Mouse (Mus musculus): ENCODE data around the gene Slc26a10. TPM values are rescaled to one million over a fixed set of nuclear protein-coding genes. Genes with fewer than 3 reads are reported as not detected.

The Slc26a10 gene
- polyA plus RNA-seq, 1 experiment from 2014 or later: 1.1 TPM

- H3K27ac ChIP-seq (ENCODE audit: low read length): no peak overlapping the region
- no peak overlapping the region for H3K4me2 ChIP-seq (ENCODE audit: low read depth, low read length)
- H3K9ac ChIP-seq (ENCODE audit: low read length): no peak overlapping the region
- 26% methylated on average over 1 of the region's 1 CpGs for WGBS
- H3K4me1 ChIP-seq (replicated peaks; ENCODE audit: control insufficient read depth, insufficient read depth, low read length): peaks cover 7% of the 10 kb centered on the region
- H3K4me3 ChIP-seq (ENCODE audit: low read length): no peak overlapping the region
- H3K36me3 ChIP-seq (ENCODE audit: control insufficient read depth, insufficient read depth, low read length): no peaks in the 10 kb centered on the region
- ATAC-seq (ENCODE audit: low read depth): no peak
- H3K9me3 ChIP-seq (ENCODE audit: control insufficient read depth, low read length): no peaks in the 10 kb centered on the region
- H3K27me3 ChIP-seq (ENCODE audit: control insufficient read depth, insufficient read depth, low read depth, low read length): no peaks in the 10 kb centered on the region
Measured at GRCm38 (mm10) chr10:127214422-127214803, 34.0 kb upstream of the Slc26a10 start.

- no peaks in the 10 kb centered on the region for H3K36me3 ChIP-seq (ENCODE audit: control insufficient read depth, insufficient read depth, low read length)
- no peak for ATAC-seq (ENCODE audit: low read depth)
- H3K9ac ChIP-seq (ENCODE audit: low read length): no peak overlapping the region
- no peak overlapping the region for H3K27ac ChIP-seq (ENCODE audit: low read length)
- no peak overlapping the region for H3K4me2 ChIP-seq (ENCODE audit: low read depth, low read length)
- H3K4me3 ChIP-seq (ENCODE audit: low read length): no peak overlapping the region
- peaks cover 7% of the 10 kb centered on the region for H3K4me1 ChIP-seq (replicated peaks; ENCODE audit: control insufficient read depth, insufficient read depth, low read length)
- H3K9me3 ChIP-seq (ENCODE audit: control insufficient read depth, low read length): no peaks in the 10 kb centered on the region
- H3K27me3 ChIP-seq (ENCODE audit: control insufficient read depth, insufficient read depth, low read depth, low read length): no peaks in the 10 kb centered on the region
- WGBS: 69% methylated on average over 13 of the region's 13 CpGs
Measured at GRCm38 (mm10) chr10:127213704-127214421, 33.4 kb upstream of the Slc26a10 start.

GRCm38 (mm10) chr10:127213272-127213671 is 32.8 kb upstream of the Slc26a10 start:
- no peaks in the 10 kb centered on the region for H3K9me3 ChIP-seq (ENCODE audit: control insufficient read depth, low read length)
- WGBS: 85% methylated on average over 8 of the region's 8 CpGs
- H3K4me3 ChIP-seq (ENCODE audit: low read length): no peak overlapping the region
- no peak overlapping the region for H3K9ac ChIP-seq (ENCODE audit: low read length)
- no peak overlapping the region for H3K4me2 ChIP-seq (ENCODE audit: low read depth, low read length)
- peaks cover 7% of the 10 kb centered on the region for H3K4me1 ChIP-seq (replicated peaks; ENCODE audit: control insufficient read depth, insufficient read depth, low read length)
- no peaks in the 10 kb centered on the region for H3K27me3 ChIP-seq (ENCODE audit: control insufficient read depth, insufficient read depth, low read depth, low read length)
- no peaks in the 10 kb centered on the region for H3K36me3 ChIP-seq (ENCODE audit: control insufficient read depth, insufficient read depth, low read length)
- H3K27ac ChIP-seq (ENCODE audit: low read length): no peak overlapping the region
- ATAC-seq (ENCODE audit: low read depth): no peak

- Histone ChIP-seq H3K4me1 (replicated peaks; ENCODE audit: control insufficient read depth, insufficient read depth, low read length) (peaks cover 7% of the 10 kb centered on the region), H3K4me3 (ENCODE audit: low read length) (peak within 1 kb of the TSS; percentile 73), H3K36me3 (ENCODE audit: control insufficient read depth, insufficient read depth, low read length) (peaks cover 4% of the 10 kb centered on the region; the same call in 1 of the 2 replicates), H3K9me3 (ENCODE audit: control insufficient read depth, low read length) (no peaks in the 10 kb centered on the region), H3K4me2 (ENCODE audit: low read depth, low read length) (peak within 1 kb of the TSS; percentile 69), H3K9ac (ENCODE audit: low read length) (peak within 1 kb of the TSS; percentile 80), H3K27me3 (ENCODE audit: control insufficient read depth, insufficient read depth, low read depth, low read length) (no peaks in the 10 kb centered on the region), H3K27ac (ENCODE audit: low read length) (no peak within 1 kb of the TSS; the same call in 1 of the 2 replicates)
- ATAC-seq (ENCODE audit: low read depth): peak; percentile 99
- WGBS: under 1% methylated on average over 46 of the region's 47 CpGs
Measured at GRCm38 (mm10) chr10:127211414-127211854, 31.0 kb upstream of the Slc26a10 start, which contains the start of gene Pip4k2c. Gene Pip4k2c (minus strand): TSS chr10:127211585.

- Histone ChIP-seq H3K27ac (ENCODE audit: low read length) (no peak overlapping the region; the same call in 1 of the 2 replicates), H3K36me3 (ENCODE audit: control insufficient read depth, insufficient read depth, low read length) (peaks cover 5% of the 10 kb centered on the region; the same call in 1 of the 2 replicates), H3K27me3 (ENCODE audit: control insufficient read depth, insufficient read depth, low read depth, low read length) (no peaks in the 10 kb centered on the region), H3K4me1 (replicated peaks; ENCODE audit: control insufficient read depth, insufficient read depth, low read length) (peaks cover 7% of the 10 kb centered on the region), H3K4me2 (ENCODE audit: low read depth, low read length) (peak overlapping the region; percentile 69), H3K9me3 (ENCODE audit: control insufficient read depth, low read length) (no peaks in the 10 kb centered on the region), H3K4me3 (ENCODE audit: low read length) (peak overlapping the region; percentile 73), H3K9ac (ENCODE audit: low read length) (peak overlapping the region; percentile 80)
- 1% methylated on average over 25 of the region's 25 CpGs for WGBS
- ATAC-seq (ENCODE audit: low read depth): peak; percentile 60
Measured at GRCm38 (mm10) chr10:127210961-127211405, 30.5 kb upstream of the Slc26a10 start.

- 80% methylated on average over 13 of the region's 13 CpGs for WGBS
- ATAC-seq (ENCODE audit: low read depth): no peak
Measured at GRCm38 (mm10) chr10:127209928-127210570, 29.6 kb upstream of the Slc26a10 start.

GRCm38 (mm10) chr10:127208921-127209320 is 28.5 kb upstream of the Slc26a10 start:
- ATAC-seq (ENCODE audit: low read depth): no peak
- Histone ChIP-seq H3K36me3 (ENCODE audit: control insufficient read depth, insufficient read depth, low read length) (peaks cover 11% of the 10 kb centered on the region), H3K9me3 (ENCODE audit: control insufficient read depth, low read length) (no peaks in the 10 kb centered on the region), H3K4me2 (ENCODE audit: low read depth, low read length) (no peak overlapping the region), H3K4me3 (ENCODE audit: low read length) (no peak overlapping the region), H3K27ac (ENCODE audit: low read length) (no peak overlapping the region), H3K4me1 (replicated peaks; ENCODE audit: control insufficient read depth, insufficient read depth, low read length) (peaks cover 13% of the 10 kb centered on the region), H3K9ac (ENCODE audit: low read length) (no peak overlapping the region), H3K27me3 (ENCODE audit: control insufficient read depth, insufficient read depth, low read depth, low read length) (no peaks in the 10 kb centered on the region)
- WGBS: 68% methylated on average over 4 of the region's 4 CpGs

More at GRCm38 (mm10) chr10:127209928-127210570, 29.6 kb upstream of the Slc26a10 start:
- H3K4me3 ChIP-seq (ENCODE audit: low read length): peak overlapping the region; percentile 73
- H3K27ac ChIP-seq (ENCODE audit: low read length): no peak overlapping the region
- H3K27me3 ChIP-seq (ENCODE audit: control insufficient read depth, insufficient read depth, low read depth, low read length): no peaks in the 10 kb centered on the region
- peaks cover 10% of the 10 kb centered on the region for H3K4me1 ChIP-seq (replicated peaks; ENCODE audit: control insufficient read depth, insufficient read depth, low read length)
- H3K9me3 ChIP-seq (ENCODE audit: control insufficient read depth, low read length): no peaks in the 10 kb centered on the region
- H3K4me2 ChIP-seq (ENCODE audit: low read depth, low read length): peak overlapping the region; percentile 69
- H3K9ac ChIP-seq (ENCODE audit: low read length): peak overlapping the region; percentile 80
- peaks cover 11% of the 10 kb centered on the region for H3K36me3 ChIP-seq (ENCODE audit: control insufficient read depth, insufficient read depth, low read length)

- Histone ChIP-seq H3K9me3 (ENCODE audit: control insufficient read depth, low read length) (no peaks in the 10 kb centered on the region), H3K36me3 (ENCODE audit: control insufficient read depth, insufficient read depth, low read length) (peaks cover 14% of the 10 kb centered on the region), H3K27ac (ENCODE audit: low read length) (no peak overlapping the region), H3K4me1 (replicated peaks; ENCODE audit: control insufficient read depth, insufficient read depth, low read length) (peaks cover 8% of the 10 kb centered on the region), H3K4me3 (ENCODE audit: low read length) (no peak overlapping the region), H3K4me2 (ENCODE audit: low read depth, low read length) (no peak overlapping the region), H3K9ac (ENCODE audit: low read length) (no peak overlapping the region), H3K27me3 (ENCODE audit: control insufficient read depth, insufficient read depth, low read depth, low read length) (no peaks in the 10 kb centered on the region)
- no peak for ATAC-seq (ENCODE audit: low read depth)
- 69% methylated on average over 10 of the region's 10 CpGs for WGBS
Measured at GRCm38 (mm10) chr10:127205373-127205772, 24.9 kb upstream of the Slc26a10 start.

- Histone ChIP-seq H3K9me3 (ENCODE audit: control insufficient read depth, low read length) (no peaks in the 10 kb centered on the region), H3K9ac (ENCODE audit: low read length) (no peak overlapping the region), H3K27me3 (ENCODE audit: control insufficient read depth, insufficient read depth, low read depth, low read length) (no peaks in the 10 kb centered on the region), H3K27ac (ENCODE audit: low read length) (no peak overlapping the region), H3K4me2 (ENCODE audit: low read depth, low read length) (no peak overlapping the region), H3K4me3 (ENCODE audit: low read length) (no peak overlapping the region), H3K36me3 (ENCODE audit: control insufficient read depth, insufficient read depth, low read length) (peaks cover 16% of the 10 kb centered on the region), H3K4me1 (replicated peaks; ENCODE audit: control insufficient read depth, insufficient read depth, low read length) (peaks cover 6% of the 10 kb centered on the region)
- peak; percentile 67 for ATAC-seq (ENCODE audit: low read depth)
- 53% methylated on average over 5 of the region's 5 CpGs for WGBS
Measured at GRCm38 (mm10) chr10:127204589-127204988, 24.1 kb upstream of the Slc26a10 start.
